Mouse (Mus musculus) ES-E14 (cell line): ENCODE measurements around the gene Aqp11. TPM values are rescaled to one million over a fixed set of nuclear protein-coding genes. Genes with fewer than 3 reads are reported as not detected.

Experiments
- DNase-seq: peaks from one replicate; pipeline ENCODE4 v3.0.0-alpha.2; 2013; ENCODE audit warnings: low read depth, low spot score
- H3K27ac ChIP-seq: 2 replicates; pipeline ENCODE4 v1.5.1; 2012; ENCODE audit warnings: low read depth, mild to moderate bottlenecking, low read length, moderate library complexity, mixed read lengths; ENCODE audit not compliant: poor library complexity, insufficient read depth, severe bottlenecking
- H3K36me3 ChIP-seq: 2 replicates; pipeline ENCODE4 v1.6.1; 2012; ENCODE audit warnings: mild to moderate bottlenecking, low read length, moderate library complexity, mixed read lengths; ENCODE audit not compliant: control insufficient read depth, poor library complexity, insufficient read depth, severe bottlenecking
- H3K4me1 ChIP-seq, 2 experiments: fragments of 150-350 bp in 1 of 2; sonication (generic) in 1 of 2; 2 replicates each; pipeline ENCODE4 v1.6.1; 2012; ENCODE audit warnings: low read length in 2 of 2, mild to moderate bottlenecking in 1 of 2, mixed read lengths in 1 of 2; ENCODE audit not compliant: control insufficient read depth in 2 of 2, insufficient read depth in 2 of 2, poor library complexity in 1 of 2
- H3K4me3 ChIP-seq, 2 experiments: fragments of 150-350 bp in 1 of 2; sonication (generic) in 1 of 2; 2 replicates each; pipeline ENCODE4 v1.5.1; 2012; ENCODE audit warnings: low read length in 2 of 2, low read depth in 1 of 2, mild to moderate bottlenecking in 1 of 2, mixed read lengths in 1 of 2; ENCODE audit not compliant: insufficient read depth in 1 of 2, poor library complexity in 1 of 2, severe bottlenecking in 1 of 2
- H3K9ac ChIP-seq: 2 replicates; pipeline ENCODE4 v1.6.1; 2012; ENCODE audit warnings: low read depth, mild to moderate bottlenecking, low read length, mixed read lengths; ENCODE audit not compliant: poor library complexity, insufficient read depth, severe bottlenecking
- H3K9me3 ChIP-seq: fragments of 150-350 bp; sonication (generic); 2 replicates; pipeline ENCODE4 v1.6.1; 2012; ENCODE audit warnings: low read depth, mild to moderate bottlenecking, low read length; ENCODE audit not compliant: control insufficient read depth, insufficient read depth
- CHD2 ChIP-seq: IDR thresholded peaks from 2 replicates; pipeline ENCODE4 v1.6.1; 2014; ENCODE audit warnings: mild to moderate bottlenecking, low read depth, low read length, inconsistent platforms
- HCFC1 ChIP-seq: IDR thresholded peaks from 2 replicates; pipeline ENCODE4 v1.6.1; 2012; ENCODE audit warnings: low read length, inconsistent platforms, borderline replicate concordance; ENCODE audit not compliant: insufficient read depth
- MAFK ChIP-seq: IDR thresholded peaks from 2 replicates; pipeline ENCODE4 v1.6.1; 2014; ENCODE audit warnings: mild to moderate bottlenecking, low read depth, low read length, inconsistent platforms; ENCODE audit not compliant: insufficient read depth
- ZC3H11A ChIP-seq: IDR thresholded peaks from 2 replicates; pipeline ENCODE4 v1.6.1; 2012; ENCODE audit warnings: low read depth, mild to moderate bottlenecking, inconsistent platforms, low read length, borderline replicate concordance
- ZNF384 ChIP-seq: IDR thresholded peaks from 2 replicates; pipeline ENCODE4 v1.6.1; 2012; ENCODE audit warnings: low read depth, low read length, inconsistent platforms
- in situ Hi-C, 2 experiments: fragments of 600-800 bp; cut with MboI; formaldehyde crosslinking; loops; one replicate each; pipeline ENCODE4 v1.15.1; 2025; ENCODE audit warnings: low sequenced_read_pairs in 2 of 2, inconsistent platforms in 1 of 2; ENCODE audit not compliant: unreplicated experiment in 2 of 2
- total RNA-seq: library from RNA; depleted of rRNA; stranded (reverse); fragments of 300-350 nt; gene quantifications from 2 replicates; pipeline ENCODE4 v1.2.3, GENCODE M21; 2012

Gene Aqp11
- total RNA-seq, 1 experiment, result 3.6 TPM

DNA sequence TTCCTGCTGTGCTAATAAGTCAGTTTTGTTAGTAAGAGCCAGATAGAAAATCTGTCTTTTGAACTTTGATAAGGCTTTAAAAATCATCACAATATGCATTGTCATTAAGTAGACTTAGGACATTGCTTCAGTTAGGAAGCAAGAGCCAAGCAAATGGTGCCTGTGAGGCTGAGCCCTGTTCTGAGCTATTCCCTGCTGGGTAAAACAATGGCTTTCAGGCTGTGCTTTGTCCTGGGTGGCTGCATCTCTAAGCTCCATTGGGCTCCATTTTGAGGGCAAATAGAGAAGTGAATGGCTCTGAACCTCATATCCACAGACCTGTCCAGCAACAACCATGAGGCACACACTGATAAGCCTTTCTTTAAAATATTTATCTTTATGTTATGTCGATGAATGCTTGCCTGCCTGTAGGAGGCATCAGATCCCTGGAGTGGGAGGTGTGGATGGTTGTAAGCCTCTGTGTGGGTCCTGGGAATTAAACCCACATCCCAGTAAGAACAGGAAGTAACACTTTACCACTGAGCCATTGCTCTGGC is 3.7 kb upstream of the Aqp11 start:
- DNase-seq, result no peak
- no peaks in the 10 kb centered on the region for H3K9me3 ChIP-seq
- H3K9ac ChIP-seq, result no peak overlapping the region
- H3K36me3 ChIP-seq, result no peaks in the 10 kb centered on the region
- H3K4me1 ChIP-seq, result peaks cover 11% of the 10 kb centered on the region in 2 experiments; a peak in 3 of 4 replicates
- no peak for TF ChIP-seq MAFK
- TF ChIP-seq ZC3H11A, result no peak
- no peak for TF ChIP-seq ZNF384
- TF ChIP-seq CHD2, result no peak
- TF ChIP-seq HCFC1, result no peak
- no peak overlapping the region for H3K4me3 ChIP-seq
- in situ Hi-C loops, result loop anchor here in 1 of 2 experiments (10.0 kb wide), 1 partner anchor 373 kb away; the partner anchor contains the start of gene Myo7a
- H3K27ac ChIP-seq, result no peak overlapping the region

GRCm38 (mm10) chr7:97740948-97741347 is 2.9 kb upstream of the Aqp11 start:
- Histone ChIP-seq H3K36me3 (no peaks in the 10 kb centered on the region), H3K4me3 (no peak overlapping the region), H3K27ac (no peak overlapping the region), H3K9me3 (no peaks in the 10 kb centered on the region), H3K9ac (no peak overlapping the region), H3K4me1 (peaks cover 11 to 12% of the 10 kb centered on the region in 2 experiments; a peak in 3 of 4 replicates)
- in situ Hi-C loops, result loop anchor here in 1 of 2 experiments (10.0 kb wide), 1 partner anchor 374 kb away; the partner anchor contains the start of gene Myo7a
- no peak for TF ChIP-seq CHD2
- TF ChIP-seq HCFC1, result no peak
- no peak for TF ChIP-seq ZC3H11A
- TF ChIP-seq ZNF384, result no peak
- TF ChIP-seq MAFK, result no peak
- DNase-seq, result no peak

DNA sequence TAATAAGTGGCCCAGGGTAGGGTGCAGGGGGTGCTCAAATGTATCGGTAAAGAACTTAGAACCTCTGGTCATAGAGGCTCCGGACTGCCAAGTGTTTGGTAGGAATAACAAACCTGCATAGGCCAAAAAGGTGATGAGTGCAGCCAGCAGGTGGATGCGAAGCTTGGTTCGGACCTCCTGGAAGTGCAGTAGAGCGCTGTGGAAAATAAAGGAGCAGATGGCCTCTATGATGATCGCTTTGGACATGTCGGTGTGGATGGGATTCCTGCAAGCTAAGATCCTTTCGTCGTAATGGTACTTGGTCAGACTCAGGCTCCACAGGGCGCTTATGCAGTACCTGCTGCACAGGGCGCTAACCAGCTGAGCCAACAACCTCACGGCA is 842 bp downstream of the Aqp11 start:
- H3K9ac ChIP-seq, result peak overlapping the region; percentile 62

GRCm38 (mm10) chr7:97735886-97736420 is 2.1 kb downstream of the Aqp11 start:
- Histone ChIP-seq H3K9ac (no peak overlapping the region), H3K27ac (no peak overlapping the region), H3K36me3 (no peaks in the 10 kb centered on the region), H3K9me3 (no peaks in the 10 kb centered on the region), H3K4me1 (peaks cover 1 to 4% of the 10 kb centered on the region in 2 experiments; a peak in 2 of 4 replicates), H3K4me3 (no peak overlapping the region)
- in situ Hi-C loops, result no loop called here
- DNase-seq, result no peak
- TF ChIP-seq ZNF384 (no peak), CHD2 (no peak), HCFC1 (no peak), MAFK (no peak), ZC3H11A (no peak)

More for the DNA sequence above, 842 bp downstream of the Aqp11 start:
- Histone ChIP-seq H3K4me1 (peaks cover 4 to 12% of the 10 kb centered on the region in 2 experiments; a peak in 3 of 4 replicates), H3K27ac (no peak overlapping the region), H3K36me3 (no peaks in the 10 kb centered on the region), H3K4me3 (peak overlapping the region; percentile 81 to 88), H3K9me3 (no peaks in the 10 kb centered on the region)
- no peak for DNase-seq
- TF ChIP-seq MAFK (no peak), ZNF384 (no peak), HCFC1 (no peak), ZC3H11A (no peak), CHD2 (no peak)
- in situ Hi-C loops, result no loop called here

DNA sequence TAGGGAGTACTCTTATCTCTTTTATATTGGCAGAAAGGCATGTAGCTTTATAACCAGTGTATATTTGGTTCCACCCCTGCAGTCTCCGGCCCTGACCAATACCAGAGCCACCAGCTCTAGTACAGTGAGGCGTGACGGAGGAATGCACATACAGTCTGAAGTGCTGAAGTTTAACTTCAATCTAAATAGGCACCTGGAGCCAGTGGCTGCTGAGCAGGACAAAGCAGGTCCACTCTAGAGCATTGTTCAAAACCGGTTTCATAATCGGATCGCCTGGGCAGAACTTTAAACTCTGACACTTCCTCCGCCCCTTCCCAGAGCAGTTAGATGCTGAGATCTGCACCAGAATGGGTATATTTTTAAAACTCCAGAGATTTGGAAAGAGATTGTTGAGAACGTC is 3.1 kb downstream of the Aqp11 start:
- H3K36me3 ChIP-seq, result no peaks in the 10 kb centered on the region
- no peak for TF ChIP-seq MAFK
- TF ChIP-seq CHD2, result no peak
- no peak for TF ChIP-seq ZC3H11A
- TF ChIP-seq ZNF384, result no peak
- TF ChIP-seq HCFC1, result no peak
- H3K4me3 ChIP-seq, result no peak overlapping the region
- no peak for DNase-seq
- in situ Hi-C loops, result no loop called here
- peaks cover 0 to 4% of the 10 kb centered on the region in 2 experiments; a peak in 1 of 4 replicates for H3K4me1 ChIP-seq
- H3K9ac ChIP-seq, result no peak overlapping the region
- no peaks in the 10 kb centered on the region for H3K9me3 ChIP-seq
- no peak overlapping the region for H3K27ac ChIP-seq
